Mouse (Mus musculus): ENCODE measurements at regions not wholly inside any gene's neighbourhood (a gene's known extent, or its start where the extent isn't known, plus 50 kb on each side); places are given as distances from the start of the nearest gene placed in this dataset.

DNA sequence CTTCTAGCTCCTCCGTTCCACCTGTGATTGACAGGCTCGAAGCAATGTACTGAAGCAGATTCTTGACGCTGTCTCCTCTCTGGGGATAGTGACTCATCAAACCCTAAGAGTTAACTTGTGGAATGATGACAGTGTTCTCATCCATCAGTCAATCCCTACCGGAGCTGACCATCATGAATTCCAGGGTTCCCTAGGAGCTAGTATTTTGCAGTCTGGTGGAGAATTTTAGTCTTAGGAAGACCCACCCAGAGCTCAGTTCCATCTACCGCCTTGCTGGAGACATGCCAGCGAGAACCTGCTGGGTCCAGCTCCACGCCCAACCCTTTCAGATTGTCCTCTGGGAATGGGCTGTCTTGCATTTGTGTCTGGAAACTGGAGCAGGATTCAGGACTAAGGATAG lies 85.4 kb upstream of the Zfp366 start:
- DNase-seq (ENCODE audit: low spot score in 2 of 2): no peak

GRCm38 (mm10) chr13:99097606-99098545 lies 86.7 kb upstream of the Zfp366 start:
- no peak for DNase-seq (ENCODE audit: low spot score in 2 of 2)

DNA sequence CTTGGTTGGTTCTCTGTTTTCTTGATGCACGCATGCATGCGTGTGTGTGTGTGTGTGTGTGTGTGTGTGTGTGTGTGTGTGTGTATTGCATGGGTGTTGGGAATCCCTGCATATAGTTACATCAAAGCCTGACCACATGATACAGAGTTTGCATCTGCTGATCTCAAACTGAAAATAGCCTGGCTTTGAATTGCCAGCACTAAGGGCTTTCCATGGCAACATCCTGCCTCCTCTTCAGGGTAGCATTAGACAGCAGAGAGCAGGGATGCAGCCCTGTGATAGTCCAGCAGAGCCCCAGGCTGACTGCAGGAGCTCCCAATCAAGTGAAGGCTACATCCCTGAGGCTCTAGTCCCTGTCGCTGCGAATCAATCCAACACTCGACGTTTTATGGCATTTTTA lies 87.8 kb upstream of the Zfp366 start:
- DNase-seq (ENCODE audit: low spot score in 2 of 2): no peak

DNA sequence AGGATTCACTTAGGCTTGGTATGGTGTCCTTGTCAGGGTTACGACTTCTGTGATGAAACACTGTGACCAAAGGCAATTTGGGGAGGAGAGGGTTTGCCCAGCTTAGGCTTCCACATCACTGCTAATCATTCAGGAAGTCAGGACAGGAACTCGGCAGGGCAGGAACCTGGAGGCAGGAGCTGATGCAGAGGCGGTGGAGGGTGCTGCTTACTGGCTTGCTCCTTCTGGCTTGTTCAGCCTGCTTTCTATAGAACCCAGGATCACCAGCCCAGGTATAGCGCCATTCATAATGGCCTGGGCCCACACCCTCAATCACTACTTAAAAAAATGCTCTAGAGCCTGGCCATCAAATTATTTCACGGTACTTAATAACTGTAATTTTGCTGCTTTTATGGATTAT lies 89.6 kb upstream of the Zfp366 start:
- no peak for DNase-seq (ENCODE audit: low spot score in 2 of 2)

DNA sequence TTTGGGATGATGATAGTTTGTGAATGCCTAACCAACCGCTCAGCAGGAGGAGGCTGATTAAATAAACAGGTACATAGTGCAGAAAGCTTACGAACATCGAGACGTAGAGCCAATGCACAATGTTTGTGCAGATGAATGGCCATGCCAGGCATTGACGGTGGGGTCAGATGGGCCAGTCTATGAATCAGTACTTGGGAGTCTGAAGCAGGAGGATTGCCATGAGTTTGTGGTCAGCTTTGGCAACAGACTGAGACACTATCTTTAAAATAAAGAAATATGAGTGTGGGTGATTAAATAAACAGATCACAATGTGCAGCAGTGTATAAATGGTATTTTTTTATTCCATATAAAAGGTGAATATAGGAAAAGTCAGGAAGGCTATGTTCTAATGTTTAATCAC lies 90.4 kb upstream of the Zfp366 start:
- DNase-seq (ENCODE audit: low spot score in 2 of 2): no peak

- DNase-seq (ENCODE audit: low spot score in 2 of 2): peak; percentile 76 to 83
Measured at GRCm38 (mm10) chr13:99093269-99093668, 91.4 kb upstream of the Zfp366 start.

DNA sequence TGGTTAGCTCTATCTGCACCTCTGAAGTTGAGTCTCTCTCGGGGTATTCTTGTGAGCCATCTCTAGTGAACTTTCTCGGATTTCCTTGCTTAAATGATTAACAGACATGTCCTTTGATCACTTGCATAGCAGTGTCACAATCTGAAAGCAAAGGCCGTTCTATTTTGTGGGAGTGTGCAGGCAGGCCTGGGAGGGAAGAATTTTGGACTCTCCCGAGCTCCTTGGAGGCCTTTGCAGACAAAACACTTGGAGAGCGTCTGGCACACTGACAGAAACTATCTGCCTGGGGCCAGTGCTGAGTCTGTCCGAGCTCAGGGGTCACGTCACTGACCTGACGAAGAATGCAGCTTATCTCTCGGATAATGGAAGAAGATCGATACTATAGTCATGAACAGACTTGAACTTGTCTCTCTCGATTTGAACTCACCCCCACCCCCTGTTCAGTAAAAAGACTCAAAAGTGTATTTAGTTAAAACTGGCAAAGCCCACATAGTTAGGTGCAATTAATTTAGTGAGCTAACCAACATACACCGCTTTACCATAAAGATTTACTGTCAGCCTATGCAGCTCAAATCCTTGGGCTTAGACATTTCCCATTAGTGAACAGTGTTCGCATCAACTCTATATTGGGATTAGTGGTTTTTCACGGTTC lies 92.2 kb upstream of the Zfp366 start:
- DNase-seq (ENCODE audit: low spot score in 2 of 2): no peak

DNA sequence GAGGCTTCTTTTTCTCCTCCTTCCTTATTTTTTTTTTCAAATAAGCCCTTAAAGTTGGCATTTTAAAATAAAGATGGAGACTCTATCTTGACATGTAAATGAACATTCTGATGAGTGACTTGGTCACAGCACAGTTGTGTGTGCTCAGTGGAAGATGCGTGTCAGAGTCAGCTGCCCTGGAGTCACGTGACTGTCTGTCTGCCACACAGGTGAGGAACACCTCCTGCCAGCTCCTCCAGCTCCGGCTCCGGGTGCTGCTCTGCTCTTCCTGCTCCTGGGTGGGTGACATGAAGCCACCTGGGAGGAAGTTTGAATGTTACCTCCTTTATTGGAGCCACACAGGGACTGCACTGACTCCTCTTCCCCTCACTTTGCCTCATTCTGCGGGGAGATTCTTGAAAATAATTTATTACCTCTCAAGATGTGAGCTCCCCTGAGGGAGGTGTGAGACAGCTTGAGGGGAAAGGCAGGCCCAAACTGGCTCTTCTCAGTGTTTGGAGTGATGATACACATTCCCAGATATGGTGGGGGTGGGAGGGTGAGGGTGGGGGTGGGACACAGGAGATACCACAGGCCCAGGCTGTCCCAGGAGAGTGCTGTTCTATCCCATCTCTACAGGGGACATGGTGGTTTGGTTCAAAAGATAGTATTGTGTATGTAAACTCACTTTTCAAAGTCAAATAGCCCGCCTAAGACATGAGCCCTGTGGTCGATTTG lies 92.9 kb upstream of the Zfp366 start:
- no peak for DNase-seq (ENCODE audit: low spot score in 2 of 2)

DNA sequence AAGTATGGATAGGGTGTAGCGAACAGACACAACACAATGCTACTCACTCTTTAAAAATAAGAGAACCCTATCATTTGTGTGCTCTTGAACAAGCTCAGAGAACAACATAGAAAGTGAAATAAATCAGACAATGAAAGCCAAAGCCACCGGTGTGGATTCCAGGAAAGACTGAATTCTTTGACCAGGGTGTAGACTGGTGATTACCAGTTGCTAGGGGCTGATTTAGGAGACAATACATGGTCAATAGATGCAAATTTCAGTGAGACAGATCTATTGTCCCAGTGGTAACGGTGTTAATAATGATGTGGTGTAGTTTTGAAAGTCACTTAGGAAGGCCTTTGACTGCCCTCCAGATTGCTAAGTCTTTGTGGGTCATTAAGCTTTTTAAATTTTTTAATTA lies 94.3 kb upstream of the Zfp366 start:
- no peak for DNase-seq (ENCODE audit: low spot score in 2 of 2)

DNA sequence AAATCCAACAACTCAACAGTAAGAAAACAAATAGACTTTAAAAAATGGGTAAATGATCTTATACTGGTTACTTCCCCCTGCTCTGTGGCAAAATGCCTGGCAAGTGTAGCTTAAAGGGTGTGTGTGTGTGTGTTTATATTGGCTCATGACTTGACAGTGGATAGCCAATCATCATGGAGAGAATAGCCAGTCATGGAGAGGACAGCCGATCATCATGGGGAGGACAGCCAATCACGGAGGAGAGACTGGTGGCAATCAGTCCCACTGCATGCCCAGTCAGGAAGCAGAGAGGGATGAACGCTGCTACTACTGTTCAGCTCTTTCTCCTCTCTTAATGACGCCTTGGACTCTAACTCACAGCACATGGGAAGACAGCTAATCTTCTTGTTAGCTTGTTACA lies 96.3 kb upstream of the Zfp366 start:
- no peak for DNase-seq (ENCODE audit: low spot score in 2 of 2)

DNA sequence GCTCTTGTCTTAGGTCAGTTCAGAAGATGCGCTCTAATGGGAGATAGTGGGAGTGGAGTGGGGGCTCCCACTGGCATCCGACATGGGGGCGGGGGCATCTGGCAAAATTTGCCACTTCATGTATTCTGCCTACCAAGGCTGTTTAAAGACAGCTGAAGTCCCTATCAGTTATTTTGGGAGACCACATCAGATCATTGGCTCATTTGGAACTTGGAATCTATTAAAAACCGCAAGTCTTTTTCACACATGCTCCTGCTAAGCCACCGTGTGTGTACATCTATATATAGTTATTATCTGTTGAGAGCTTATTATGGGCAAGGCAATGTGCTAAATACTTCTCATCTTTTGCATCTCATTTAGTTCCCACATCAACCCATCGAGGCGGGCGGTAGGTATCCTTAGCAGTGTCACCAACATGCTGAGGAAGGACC lies 95.0 kb upstream of the 1700024P04Rik start:
- peak in 1 of 2 experiments; percentile 52 for DNase-seq (ENCODE audit: low spot score in 2 of 2)

GRCm38 (mm10) chr13:99078643-99079042 lies 94.3 kb upstream of the 1700024P04Rik start:
- DNase-seq (ENCODE audit: low spot score in 2 of 2): no peak

DNA sequence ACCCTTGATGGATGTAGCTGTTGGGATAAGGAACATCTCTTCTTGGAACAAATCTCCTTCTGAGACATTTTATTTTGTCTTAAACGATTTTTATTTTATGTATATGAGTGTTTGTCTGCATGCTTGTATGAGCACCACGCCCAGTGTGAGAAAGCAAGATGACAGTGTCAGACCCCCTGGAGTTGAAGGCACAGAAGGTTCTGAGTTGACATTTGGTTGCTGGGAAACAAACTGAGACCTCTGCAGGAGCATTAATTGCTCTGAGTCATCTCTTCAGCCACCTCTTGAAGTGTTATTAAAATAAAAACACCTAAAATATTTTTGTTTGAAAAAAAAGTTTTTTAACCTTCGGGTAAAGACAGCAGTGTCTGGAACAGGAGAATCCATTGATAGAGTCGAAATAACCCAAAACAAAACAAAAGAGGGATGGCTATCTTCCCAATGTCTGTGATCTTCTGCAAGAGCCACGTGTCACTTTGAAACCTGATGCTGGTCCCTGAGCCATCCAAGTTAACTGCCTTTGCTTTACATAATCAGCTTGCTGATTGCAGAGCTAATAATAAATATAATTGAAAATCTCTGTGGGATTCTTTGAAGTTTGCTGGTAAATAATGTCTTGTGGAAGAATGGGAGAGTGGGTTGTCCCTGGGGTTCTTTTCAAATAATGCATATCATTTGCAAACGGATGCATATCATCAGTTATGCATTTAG lies 92.8 kb upstream of the 1700024P04Rik start:
- DNase-seq (ENCODE audit: low spot score in 2 of 2): no peak

DNA sequence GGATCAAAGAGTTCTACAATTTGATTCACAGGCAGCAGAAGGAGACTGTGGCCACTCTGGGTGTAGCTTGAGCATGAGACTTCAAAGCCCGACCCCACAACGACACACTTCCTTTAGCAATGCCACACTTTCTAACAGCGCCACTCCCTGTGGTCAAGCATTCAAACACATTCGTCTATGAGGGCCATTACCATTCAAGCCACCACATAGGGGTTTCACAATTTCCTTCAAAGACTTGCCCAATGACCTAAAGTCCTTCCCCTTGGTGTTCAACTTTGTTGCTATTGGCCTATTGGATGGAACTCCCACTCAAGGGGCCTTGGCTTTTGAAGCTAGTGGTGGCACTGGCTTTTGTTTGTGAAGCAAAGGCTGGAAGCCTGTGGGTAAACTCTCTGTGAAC lies 91.1 kb upstream of the 1700024P04Rik start:
- no peak for DNase-seq (ENCODE audit: low spot score in 2 of 2)

- no peak for DNase-seq (ENCODE audit: low spot score in 2 of 2)
Measured at GRCm38 (mm10) chr13:99071821-99072414, 87.6 kb upstream of the 1700024P04Rik start.

GRCm38 (mm10) chr13:99071413-99071812 lies 87.0 kb upstream of the 1700024P04Rik start:
- DNase-seq (ENCODE audit: low spot score in 2 of 2): no peak

DNA sequence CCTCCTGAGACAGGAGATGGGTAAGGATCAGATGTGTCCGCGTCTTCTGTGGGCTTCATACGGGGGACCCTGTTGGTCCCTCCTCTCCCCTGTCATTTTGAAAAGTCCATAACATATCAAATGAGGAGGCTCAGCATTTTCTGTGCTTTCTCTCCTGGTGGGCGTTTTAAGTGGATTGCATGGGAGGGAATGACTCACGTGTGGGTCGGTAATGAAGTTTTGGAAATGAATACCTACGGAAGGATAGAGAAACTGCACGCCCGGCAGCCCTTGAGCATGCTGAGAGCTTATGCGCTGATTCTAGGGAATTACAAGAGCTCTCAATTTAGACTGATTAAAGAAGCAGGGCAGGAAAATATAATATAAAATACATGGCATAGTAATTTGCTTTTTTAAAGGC lies 85.4 kb upstream of the 1700024P04Rik start:
- DNase-seq (ENCODE audit: low spot score in 2 of 2): peak; percentile 45 to 50

DNA sequence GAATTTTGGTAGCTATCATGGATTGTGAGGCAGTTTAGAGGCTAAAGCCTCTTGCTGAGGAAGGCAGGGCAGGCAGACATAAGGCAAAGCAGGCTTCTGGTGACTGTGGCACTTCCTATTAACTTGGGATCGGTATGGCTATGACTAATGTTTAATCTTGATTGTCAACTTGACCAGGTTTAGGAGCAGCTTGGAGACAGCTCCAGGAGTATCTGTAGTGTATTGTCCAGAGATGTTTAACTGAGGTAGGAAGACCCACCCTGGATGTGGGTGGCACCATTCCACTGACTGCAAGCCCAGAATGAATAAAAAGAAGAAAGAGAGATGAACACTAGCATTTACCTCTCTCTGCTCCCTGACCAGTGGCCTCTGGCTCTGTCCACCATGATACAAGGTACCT lies 83.1 kb upstream of the 1700024P04Rik start:
- DNase-seq (ENCODE audit: low spot score in 2 of 2): no peak

GRCm38 (mm10) chr13:99063431-99063830 lies 79.1 kb upstream of the 1700024P04Rik start:
- no peak for DNase-seq (ENCODE audit: low spot score in 2 of 2)

DNA sequence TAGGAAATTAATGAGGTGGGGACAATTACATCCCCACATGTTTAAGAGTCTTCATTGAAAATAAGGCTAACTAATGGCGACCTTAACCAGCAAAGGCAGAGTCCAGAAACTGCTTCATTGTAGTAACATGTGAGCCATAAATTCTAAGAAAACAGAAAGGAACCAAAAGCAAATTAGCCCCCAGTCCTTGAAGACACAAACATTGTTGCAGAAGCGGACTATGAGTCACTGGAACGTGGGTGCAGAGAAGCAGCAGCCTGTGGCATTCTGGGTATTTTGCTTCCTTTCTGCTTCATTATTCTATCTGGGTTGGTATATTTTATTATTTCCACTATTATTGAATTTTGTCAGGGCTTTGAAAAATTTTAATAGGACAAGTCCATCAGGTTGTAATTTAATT lies 78.6 kb upstream of the 1700024P04Rik start:
- peak in 1 of 2 experiments; percentile 35 for DNase-seq (ENCODE audit: low spot score in 2 of 2)

Data from left cerebral cortex, adult 18-20 months (tissue).